Mouse (Mus musculus): ENCODE measurements around the gene Gm20816. TPM values are rescaled to one million over a fixed set of nuclear protein-coding genes. Genes with fewer than 3 reads are reported as not detected.
"Not testable (repeated sequence)": the region's sequence is repeated elsewhere in the genome, so short reads cannot be mapped to it uniquely, and the experiment has no call there.

Gm20816 gene
- total RNA-seq (2017), result not detected in 3 replicates

- ATAC-seq (replicated peaks; ENCODE audit: insufficient number of reproducible peaks, low FRiP score, low TSS enrichment, poor library complexity, severe bottlenecking), result not testable (repeated sequence)
Measured at GRCm38 (mm10) chrY:68537655-68538054, at the start of gene Gm20816. TSS of gene Gm20816 (plus strand) at chrY:68537955.

Other genes starting within 250 kb of the Gm20816 start
- gene Gm20937, start 243.1 kb upstream of the Gm20816 start, total RNA-seq (2017), result not detected in 3 replicates